Mouse (Mus musculus) lung, postnatal 10 days (tissue): ENCODE measurements around the gene Bid.
"Not testable (repeated sequence)": the region's sequence is repeated elsewhere in the genome, so short reads cannot be mapped to it uniquely, and the experiment has no call there.

Experiments
- DNase-seq: peaks from one replicate; pipeline ENCODE4 v3.0.0; 2021

Gene Bid

DNA sequence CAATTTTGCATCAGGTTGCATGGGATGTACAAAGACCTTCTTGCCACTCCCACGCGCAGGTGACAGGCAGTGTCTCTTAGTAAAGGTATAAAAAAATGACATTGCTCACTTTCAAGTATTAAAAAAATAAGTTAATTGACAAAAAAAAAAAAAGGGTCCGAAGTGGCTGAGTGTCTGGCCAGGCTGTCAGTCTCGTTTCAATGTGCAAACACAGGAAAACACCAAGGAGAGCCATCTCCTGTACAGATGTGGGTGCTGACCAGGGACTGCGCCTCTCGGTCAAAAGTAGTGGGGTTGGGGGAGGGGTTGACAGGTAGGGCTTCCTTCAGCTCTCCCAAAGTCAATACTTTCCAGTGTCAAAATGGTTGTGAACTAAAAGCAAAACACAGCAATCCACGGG, 17.0 kb upstream of the Bid start:
- DNase-seq: no peak

DNA sequence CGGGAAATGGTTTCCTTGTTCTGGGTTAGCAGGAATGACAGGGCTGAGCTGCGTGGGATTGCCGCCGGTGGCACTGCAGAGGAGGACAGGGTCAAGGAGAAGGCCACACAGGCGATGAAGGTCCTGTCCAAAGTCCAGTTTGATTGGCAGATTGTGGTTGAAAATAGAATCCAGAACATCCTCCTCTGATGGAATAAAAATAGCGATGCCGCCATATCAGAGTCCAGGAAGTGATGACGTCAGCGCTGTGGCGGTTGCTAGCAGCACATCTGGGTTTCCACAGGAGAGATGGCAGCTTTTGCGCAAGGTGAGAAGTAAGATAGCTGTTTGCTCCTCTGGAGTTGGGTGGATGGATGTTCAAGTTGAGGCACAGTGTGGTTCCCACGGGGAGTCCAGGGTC, 15.9 kb upstream of the Bid start:
- DNase-seq: no peak

DNA sequence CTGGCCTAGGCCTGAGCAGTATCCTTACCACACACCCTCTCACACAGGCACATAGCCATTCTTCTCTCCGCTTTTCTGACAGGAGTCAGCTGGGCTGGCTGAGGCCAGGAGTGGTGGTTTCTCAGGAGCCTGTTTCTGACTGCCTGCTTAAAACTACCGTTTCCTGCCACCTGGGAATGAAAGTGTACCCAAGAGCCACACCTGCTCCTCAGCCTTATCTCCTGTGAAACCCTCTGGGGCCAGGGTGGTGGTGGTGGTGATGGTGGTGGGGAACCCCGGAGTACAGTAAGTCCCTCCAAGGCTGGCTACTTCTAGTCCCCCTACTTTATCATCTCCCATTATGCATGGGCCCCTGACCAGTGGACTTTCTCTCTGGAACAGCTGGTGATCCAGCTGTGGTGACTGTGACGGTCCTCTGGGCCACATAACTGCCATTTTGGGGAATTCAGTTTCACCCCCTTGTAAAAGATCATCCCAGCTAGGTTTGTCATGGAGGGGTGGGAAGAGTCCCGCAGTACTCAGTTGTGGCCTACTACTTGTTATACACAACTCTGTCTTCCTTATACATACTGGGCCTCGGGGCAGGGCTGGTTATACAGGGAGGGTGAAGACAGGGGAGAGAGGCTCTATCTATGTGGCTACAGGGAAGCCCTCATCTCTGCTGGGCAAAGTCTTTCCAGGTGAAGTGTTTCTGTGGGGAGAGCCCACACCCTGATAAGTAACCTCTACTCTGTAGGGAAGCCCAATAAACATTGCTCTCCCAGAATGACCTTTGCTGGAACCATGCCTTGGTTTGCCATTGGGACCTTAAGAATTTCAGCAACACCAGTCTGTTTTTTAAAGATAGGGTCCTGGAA, 14.0 kb upstream of the Bid start:
- no peak for DNase-seq

DNA sequence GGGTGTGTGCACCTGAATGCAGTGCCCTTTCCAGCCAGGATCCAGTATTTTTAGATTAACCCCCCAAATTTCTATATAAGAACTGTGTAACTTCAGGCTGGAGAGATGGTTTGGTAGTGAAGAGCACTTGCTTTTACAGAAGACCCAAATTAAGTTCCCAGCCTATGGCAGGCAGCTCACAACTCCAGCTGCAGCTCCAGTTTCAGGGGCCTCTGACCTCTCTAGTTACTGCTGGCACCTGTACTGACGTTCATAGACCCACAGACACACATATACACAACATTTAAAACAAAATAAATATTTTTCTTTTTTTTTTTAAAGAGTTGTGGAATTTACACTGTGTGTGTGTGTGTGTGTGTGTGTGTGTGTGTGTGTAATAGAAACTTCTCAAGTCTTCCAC, 12.8 kb upstream of the Bid start:
- no peak for DNase-seq

DNA sequence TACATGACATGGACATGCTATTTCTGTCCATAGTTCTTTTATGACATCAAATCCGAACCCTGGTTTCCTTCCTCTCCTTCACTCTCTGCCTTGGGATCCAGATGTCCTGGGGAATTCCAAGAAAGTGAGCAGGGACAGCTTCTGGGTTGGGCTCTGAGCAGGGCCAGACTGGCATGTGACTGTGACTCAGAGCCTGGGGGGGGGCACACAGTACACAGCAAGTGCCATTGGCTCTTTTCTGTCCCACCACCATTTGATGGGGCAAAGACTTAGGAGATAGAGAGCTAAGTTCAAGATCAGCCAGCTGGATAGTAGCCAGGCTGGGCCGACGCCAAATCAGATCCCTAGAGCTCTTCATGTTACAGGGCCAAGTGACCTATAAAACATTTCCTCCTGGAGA, 11.1 kb upstream of the Bid start:
- DNase-seq: peak; percentile 44

- DNase-seq: no peak
These were observed 10.2 kb upstream of the Bid start for GRCm38 (mm10) chr6:120926880-120927279.

GRCm38 (mm10) chr6:120924791-120925321, 8.2 kb upstream of the Bid start:
- DNase-seq: not testable (repeated sequence)

GRCm38 (mm10) chr6:120917975-120918374, 1.3 kb upstream of the Bid start:
- no peak for DNase-seq

GRCm38 (mm10) chr6:120916972-120917881, 574 bp upstream of the Bid start:
- peak; percentile 24 for DNase-seq

DNA sequence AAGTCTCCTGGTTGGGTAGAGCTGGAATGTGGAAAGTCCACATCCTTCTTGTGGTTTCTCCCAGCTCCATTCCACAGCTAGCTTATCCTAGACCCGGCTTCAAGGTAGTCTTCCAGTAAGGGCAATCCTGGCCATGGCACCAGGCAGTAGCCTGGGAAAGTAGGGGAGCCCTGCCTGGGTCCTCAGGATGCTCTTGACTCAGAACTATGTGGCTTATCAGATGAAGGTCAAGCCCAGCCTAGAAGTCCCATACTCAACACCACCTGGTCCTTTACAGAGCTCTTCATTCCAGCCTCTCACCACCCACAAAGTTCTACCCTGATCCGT, 1.0 kb downstream of the Bid start:
- DNase-seq: no peak

GRCm38 (mm10) chr6:120914911-120915648, 1.6 kb downstream of the Bid start:
- peak; percentile 65 for DNase-seq

DNA sequence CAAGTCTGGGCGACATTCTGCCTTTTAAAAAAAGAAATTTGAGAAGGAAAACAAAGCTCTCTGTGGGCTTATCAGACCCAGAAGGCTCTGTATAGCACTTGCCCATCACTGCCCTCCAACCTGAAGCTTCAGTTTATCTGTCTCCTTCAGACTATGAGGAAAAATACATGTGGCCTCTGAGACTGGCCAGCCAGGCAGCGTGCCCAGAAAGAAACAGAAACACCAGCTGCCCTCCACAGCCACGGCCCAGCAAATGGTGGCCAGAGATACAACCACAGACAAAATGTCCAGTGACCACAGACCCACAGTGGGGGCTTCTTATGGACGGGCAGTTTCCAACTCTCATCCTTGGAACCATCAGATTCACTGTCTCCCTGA, 2.1 kb downstream of the Bid start:
- DNase-seq: no peak

DNA sequence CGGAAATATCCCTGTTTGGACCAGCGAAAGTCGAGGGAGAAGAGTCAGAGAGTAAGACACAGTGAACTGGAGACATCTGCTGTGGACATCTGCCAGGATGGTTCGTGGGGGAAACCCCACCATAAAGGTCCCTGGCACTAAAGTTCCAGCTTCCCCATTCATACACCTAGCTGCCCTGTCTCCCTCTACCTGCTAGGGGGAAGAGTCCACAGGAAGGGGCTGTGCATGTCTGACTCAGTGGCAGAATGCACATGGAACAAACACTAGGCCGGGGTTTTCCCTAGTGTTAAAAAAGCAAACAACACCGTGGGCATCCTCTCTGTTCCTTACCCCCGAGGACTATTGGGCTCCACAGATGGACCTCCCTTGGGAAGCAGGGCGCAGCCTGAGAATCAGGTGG, 2.9 kb downstream of the Bid start:
- DNase-seq: no peak

GRCm38 (mm10) chr6:120912931-120913330, 3.7 kb downstream of the Bid start:
- no peak for DNase-seq

GRCm38 (mm10) chr6:120911213-120912007, 5.2 kb downstream of the Bid start:
- DNase-seq: peak; percentile 62

- DNase-seq: no peak
These were observed 7.2 kb downstream of the Bid start for GRCm38 (mm10) chr6:120909501-120909900.

GRCm38 (mm10) chr6:120907876-120908597, 8.6 kb downstream of the Bid start:
- DNase-seq: not testable (repeated sequence)

DNA sequence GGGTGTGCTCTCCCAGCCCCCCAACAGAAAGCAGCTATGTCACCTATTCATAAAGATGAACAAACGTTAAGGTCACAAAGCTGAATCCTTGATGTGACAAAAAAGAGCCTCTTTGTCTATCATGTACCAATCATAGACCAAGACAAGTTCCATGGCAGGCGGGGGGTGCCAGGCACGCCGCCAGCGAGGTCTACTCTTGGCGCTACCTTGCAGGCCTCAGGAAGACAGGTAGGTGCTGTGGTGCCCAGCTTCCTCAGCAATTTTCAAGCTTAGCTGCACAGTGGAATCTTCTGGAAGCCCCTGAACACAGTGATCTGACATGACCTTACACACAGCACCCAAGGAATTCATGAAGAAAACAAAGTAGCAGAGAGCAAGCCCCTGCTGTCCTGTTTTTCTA, 10.1 kb downstream of the Bid start:
- no peak for DNase-seq

DNA sequence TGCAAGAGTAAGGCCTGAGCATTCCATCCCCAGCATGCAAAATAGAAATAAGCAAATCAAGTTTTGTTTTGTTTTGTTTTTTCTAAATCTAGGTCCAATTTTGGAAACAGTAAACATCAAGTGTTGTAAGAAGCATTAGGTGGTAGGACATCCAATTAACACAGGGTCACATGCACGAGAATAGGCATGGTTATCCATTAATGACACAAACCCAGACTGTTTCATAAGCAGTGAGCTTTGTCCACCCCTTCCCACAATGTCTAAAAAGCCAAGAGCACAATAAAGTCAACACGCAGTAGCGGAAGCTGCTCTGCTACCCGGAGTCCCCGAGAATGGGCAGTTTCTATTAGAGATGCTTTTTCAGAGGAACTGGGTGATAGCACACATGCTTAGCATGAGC, 11.5 kb downstream of the Bid start:
- DNase-seq: no peak

- no peak for DNase-seq
These were observed 12.7 kb downstream of the Bid start for GRCm38 (mm10) chr6:120903961-120904360.

GRCm38 (mm10) chr6:120903450-120903912, 13.2 kb downstream of the Bid start:
- peak; percentile 45 for DNase-seq
